Mouse (Mus musculus): Measurements from ENCODE around the gene Zfp768.

- TF ChIP-seq POLR2A (IDR thresholded peaks at IDR 0.05; ENCODE audit: borderline replicate concordance, insufficient read depth, low read length) (no peak), CTCF (IDR thresholded peaks at IDR 0.05; ENCODE audit: borderline replicate concordance, insufficient read depth, low read depth, low read length) (no peak)
Measured at GRCm38 (mm10) chr7:127296098-127296497, 49.3 kb downstream of the Zfp768 start, which contains the start of gene Itgal.
